Mouse (Mus musculus) liver, embryonic 11.5 days (tissue): ENCODE results near the gene Qrfp. TPM values are rescaled to one million over a fixed set of nuclear protein-coding genes. Genes with fewer than 3 reads are reported as not detected.

Experiments
- ATAC-seq: fragments of 200-750 bp; cut with Nextera tagmentation; replicated peaks from 2 replicates; pipeline ENCODE4 v1.8.0; 2017; ENCODE audit warnings: moderate number of reproducible peaks, mild to moderate bottlenecking, moderate TSS enrichment, moderate library complexity; ENCODE audit not compliant: low FRiP score
- DNase-seq: peaks from one replicate; pipeline ENCODE4 v3.0.0-alpha.2; 2017; ENCODE audit warnings: low spot score
- H3K27ac ChIP-seq: fragments of 300-500 bp; sonication (generic); 2 replicates; pipeline ENCODE4 v1.5.1; 2014; ENCODE audit warnings: mild to moderate bottlenecking, low read depth, low read length, control low read depth
- H3K27me3 ChIP-seq: fragments of 300-500 bp; sonication (generic); replicated peaks from 2 replicates; pipeline ENCODE4 v1.6.1; 2014; ENCODE audit warnings: low read length, mixed read lengths; ENCODE audit not compliant: control insufficient read depth, insufficient read depth
- H3K36me3 ChIP-seq: fragments of 300-500 bp; sonication (generic); 2 replicates; pipeline ENCODE4 v1.6.1; 2014; ENCODE audit warnings: mild to moderate bottlenecking, low read length, moderate library complexity, mixed read lengths; ENCODE audit not compliant: control insufficient read depth, insufficient read depth
- H3K4me1 ChIP-seq: fragments of 300-500 bp; sonication (generic); replicated peaks from 2 replicates; pipeline ENCODE4 v1.6.1; 2014; ENCODE audit warnings: low read length, mixed read lengths; ENCODE audit not compliant: control insufficient read depth, insufficient read depth
- H3K4me2 ChIP-seq: fragments of 300-500 bp; sonication (generic); 2 replicates; pipeline ENCODE4 v1.6.1; 2014; ENCODE audit warnings: mild to moderate bottlenecking, control low read depth, moderate library complexity
- H3K4me3 ChIP-seq: fragments of 300-500 bp; sonication (generic); 2 replicates; pipeline ENCODE4 v1.5.1; 2014; ENCODE audit warnings: low read depth, low read length, control low read depth
- H3K9ac ChIP-seq: fragments of 300-500 bp; sonication (generic); 2 replicates; pipeline ENCODE4 v1.6.1; 2014; ENCODE audit warnings: low read depth, low read length, control low read depth
- H3K9me3 ChIP-seq: fragments of 300-500 bp; sonication (generic); 2 replicates; pipeline ENCODE4 v1.6.1; 2016; ENCODE audit warnings: low read length, inconsistent platforms, mixed read lengths; ENCODE audit not compliant: control insufficient read depth
- WGBS: fragments of 180-500 bp; shearing (Covaris S2); extraction: QIAGEN DNeasy Blood & Tissue Kit; methylation state at CpG from one replicate; pipeline ENCODE4 v1.1.7; 2014; 5-methylcytosine and 5-hydroxymethylcytosine counted together
- polyA plus RNA-seq: library from polyadenylated mRNA; unstranded; fragments of >200 nt; fragmentation: Nextera tagmentation; extraction: Ambion mirVana; gene quantifications from 2 replicates; pipeline ENCODE4 v1.2.1, GENCODE M21; 2014

The Qrfp gene
- polyA plus RNA-seq, 1 experiment from 2014 or later: not detected

GRCm38 (mm10) chr2:31760486-31760885, 49.9 kb downstream of the Qrfp start:
- WGBS: 6% methylated on average over 1 of the region's 1 CpGs
- Histone ChIP-seq H3K27ac (peak overlapping the region; percentile 87), H3K4me1 (peaks cover 35% of the 10 kb centered on the region), H3K9me3 (no peaks in the 10 kb centered on the region), H3K4me3 (peak overlapping the region; percentile 67), H3K36me3 (no peaks in the 10 kb centered on the region), H3K27me3 (no peaks in the 10 kb centered on the region), H3K4me2 (peak overlapping the region; percentile 76), H3K9ac (peak overlapping the region; percentile 82)
- ATAC-seq: no peak
- no peak for DNase-seq

- Histone ChIP-seq H3K4me2 (peak overlapping the region; percentile 76), H3K9ac (peak overlapping the region; percentile 82), H3K27me3 (no peaks in the 10 kb centered on the region), H3K27ac (peak overlapping the region; percentile 87), H3K9me3 (no peaks in the 10 kb centered on the region), H3K4me3 (peak overlapping the region; percentile 67), H3K4me1 (peaks cover 35% of the 10 kb centered on the region), H3K36me3 (no peaks in the 10 kb centered on the region)
- DNase-seq (peak; percentile 89), ATAC-seq (peak; percentile 91)
- WGBS: under 1% methylated on average over 40 of the region's 42 CpGs
Measured at GRCm38 (mm10) chr2:31759751-31760460, 50.5 kb downstream of the Qrfp start.

- H3K27ac ChIP-seq: peak overlapping the region; percentile 87; the same call in 1 of the 2 replicates
- H3K9ac ChIP-seq: peak overlapping the region; percentile 82
- no peak for ATAC-seq
Measured at GRCm38 (mm10) chr2:31758966-31759365, 51.4 kb downstream of the Qrfp start.

GRCm38 (mm10) chr2:31757472-31757871, 52.9 kb downstream of the Qrfp start:
- H3K4me3 ChIP-seq: no peak overlapping the region
- peaks cover 22% of the 10 kb centered on the region for H3K4me1 ChIP-seq
- no peaks in the 10 kb centered on the region for H3K27me3 ChIP-seq
- 0 out of 2 replicates have a peak, but pooled peaks cover 3% of the 10 kb centered on the region for H3K9me3 ChIP-seq
- ATAC-seq (no peak), DNase-seq (no peak)
- no peak overlapping the region for H3K4me2 ChIP-seq
- H3K27ac ChIP-seq: no peak overlapping the region
- H3K9ac ChIP-seq: no peak overlapping the region
- H3K36me3 ChIP-seq: 0 out of 2 replicates have a peak, but pooled peaks cover 3% of the 10 kb centered on the region

More at GRCm38 (mm10) chr2:31758966-31759365, 51.4 kb downstream of the Qrfp start:
- Histone ChIP-seq H3K9me3 (0 out of 2 replicates have a peak, but pooled peaks cover 1% of the 10 kb centered on the region), H3K4me3 (peak overlapping the region; percentile 67), H3K36me3 (0 out of 2 replicates have a peak, but pooled peaks cover 1% of the 10 kb centered on the region), H3K4me1 (peaks cover 35% of the 10 kb centered on the region), H3K27me3 (no peaks in the 10 kb centered on the region), H3K4me2 (peak overlapping the region; percentile 76)
- no peak for DNase-seq
- 87% methylated on average over 5 of the region's 5 CpGs for WGBS

Other genes with a start within 250 kb of the Qrfp start
- 75.3 and 77.5 TPM in 2 replicates for gene Fubp3, start 237.9 kb downstream of the Qrfp start, polyA plus RNA-seq
- gene Prdm12, start 170.5 kb downstream of the Qrfp start, polyA plus RNA-seq: 0.07 TPM in 1 of 2 replicates, not detected in the other
- 86.0 and 96.1 TPM in 2 replicates for gene Exosc2, start 139.9 kb downstream of the Qrfp start, polyA plus RNA-seq
- 26.7 and 28.9 TPM in 2 replicates for gene Abl1, start 122.2 kb downstream of the Qrfp start, polyA plus RNA-seq
- gene Fibcd1, start 35.4 kb upstream of the Qrfp start, polyA plus RNA-seq: 0.04 and 0.14 TPM in 2 replicates
- gene Lamc3, start 76.7 kb upstream of the Qrfp start, polyA plus RNA-seq: 0.26 and 0.48 TPM in 2 replicates
- 14.8 and 15.6 TPM in 2 replicates for gene Aif1l, start 139.6 kb upstream of the Qrfp start, polyA plus RNA-seq
- gene Nup214, start 163.9 kb upstream of the Qrfp start, polyA plus RNA-seq: 88.0 and 90.6 TPM in 2 replicates